Mouse (Mus musculus) CH12.LX (cell line): ENCODE measurements around the gene Klf8. TPM values are rescaled to one million over a fixed set of nuclear protein-coding genes. Genes with fewer than 3 reads are reported as not detected.
"Not testable (repeated sequence)": the region's sequence is repeated elsewhere in the genome, so short reads cannot be mapped to it uniquely, and the experiment has no call there.

Source experiments
- DNase-seq: peaks from one replicate; pipeline ENCODE4 v3.0.0-alpha.2; 2013; ENCODE audit errors: extremely low read depth
- H3K27ac ChIP-seq: 2 replicates; pipeline ENCODE4 v1.5.1; 2012; ENCODE audit warnings: low read depth, mild to moderate bottlenecking, control low read depth, moderate library complexity; ENCODE audit not compliant: insufficient read depth
- H3K27me3 ChIP-seq: replicated peaks from 2 replicates; pipeline ENCODE3; 2012; ENCODE audit warnings: inconsistent platforms
- H3K36me3 ChIP-seq, 2 experiments: replicated peaks in 1 of 2; 2 replicates each; pipeline versions ENCODE3 to v1.6.1; 2012; ENCODE audit warnings: inconsistent platforms in 1 of 2, low read length in 1 of 2, mild to moderate bottlenecking in 1 of 2, mixed read lengths in 1 of 2, moderate library complexity in 1 of 2; ENCODE audit not compliant: control insufficient read depth in 1 of 2, insufficient read depth in 1 of 2
- H3K4me1 ChIP-seq, 2 experiments: 2 replicates each; pipeline ENCODE4 v1.6.1; 2012; ENCODE audit warnings: inconsistent platforms in 1 of 2, moderate library complexity in 1 of 2; ENCODE audit not compliant: insufficient read depth in 2 of 2, control insufficient read depth in 1 of 2
- H3K4me2 ChIP-seq: 2 replicates; pipeline ENCODE4 v1.6.1; 2012; ENCODE audit warnings: low read depth, mild to moderate bottlenecking, control low read depth; ENCODE audit not compliant: poor library complexity, insufficient read depth, severe bottlenecking
- H3K4me3 ChIP-seq, 3 experiments: fragments of 150-350 bp in 1 of 3; sonication (generic) in 1 of 3; replicated peaks in 1 of 3; 2 replicates each; pipeline versions ENCODE3 to v1.5.1; 2011 to 2012; ENCODE audit warnings: low read depth in 2 of 3, low read length in 2 of 3, mild to moderate bottlenecking in 2 of 3, moderate library complexity in 2 of 3, control low read depth in 1 of 3, improper control_type of control experiment in 1 of 3, inconsistent platforms in 1 of 3, mixed read lengths in 1 of 3; ENCODE audit not compliant: poor library complexity in 1 of 3
- H3K79me2 ChIP-seq: replicated peaks from 2 replicates; pipeline ENCODE4 v1.6.1; 2012; ENCODE audit warnings: mild to moderate bottlenecking, moderate library complexity; ENCODE audit not compliant: control insufficient read depth, poor library complexity, insufficient read depth, severe bottlenecking; ENCODE audit errors: extremely low read depth
- H3K9ac ChIP-seq: 2 replicates; pipeline ENCODE4 v1.6.1; 2012; ENCODE audit warnings: low read depth, mild to moderate bottlenecking, control low read depth, moderate library complexity; ENCODE audit not compliant: insufficient read depth
- H3K9me3 ChIP-seq: replicated peaks from 2 replicates; pipeline ENCODE3; 2012; ENCODE audit warnings: low read length, inconsistent platforms, mixed read lengths
- BHLHE40 ChIP-seq: IDR thresholded peaks from 2 replicates; pipeline ENCODE4 v1.6.1; 2011; ENCODE audit warnings: mild to moderate bottlenecking, low read depth, low read length, improper control_type of control experiment
- CTCF ChIP-seq, 2 experiments: IDR thresholded peaks in 1 of 2; conservative IDR thresholded peaks in 1 of 2; 2 replicates each; pipeline ENCODE4 v1.5.1; 2011 to 2012; ENCODE audit warnings: low read depth in 2 of 2, low read length in 2 of 2, improper control_type of control experiment in 1 of 2, inconsistent platforms in 1 of 2, mild to moderate bottlenecking in 1 of 2, moderate library complexity in 1 of 2
- ELF1 ChIP-seq: IDR thresholded peaks from 2 replicates; pipeline ENCODE4 v1.6.1; 2014; ENCODE audit warnings: low read depth, mild to moderate bottlenecking, inconsistent platforms, low read length, improper control_type of control experiment
- GABPA ChIP-seq: IDR thresholded peaks from 2 replicates; pipeline ENCODE4 v1.6.1; 2012; ENCODE audit warnings: low read depth, low read length, improper control_type of control experiment, inconsistent platforms; ENCODE audit not compliant: insufficient replicate concordance
- HCFC1 ChIP-seq: IDR thresholded peaks from 2 replicates; pipeline ENCODE4 v1.6.1; 2012; ENCODE audit warnings: low read depth, mild to moderate bottlenecking, inconsistent platforms, low read length, improper control_type of control experiment
- JUN ChIP-seq: IDR thresholded peaks from 2 replicates; pipeline ENCODE4 v1.6.1; 2011; ENCODE audit warnings: low read depth, mild to moderate bottlenecking, low read length, improper control_type of control experiment, moderate library complexity; ENCODE audit not compliant: insufficient read depth
- JUND ChIP-seq: conservative IDR thresholded peaks from 2 replicates; pipeline ENCODE4 v1.6.1; 2011; ENCODE audit warnings: low read depth, low read length, improper control_type of control experiment
- KAT2A ChIP-seq: IDR thresholded peaks from 2 replicates; pipeline ENCODE4 v1.6.1; 2012; ENCODE audit warnings: low read length, improper control_type of control experiment, inconsistent platforms; ENCODE audit not compliant: insufficient replicate concordance
- MAX ChIP-seq: IDR thresholded peaks from 2 replicates; pipeline ENCODE4 v1.6.1; 2011; ENCODE audit warnings: low read length, improper control_type of control experiment
- MEF2A ChIP-seq: IDR thresholded peaks from 2 replicates; pipeline ENCODE4 v1.6.1; 2014; ENCODE audit warnings: low read depth, mild to moderate bottlenecking, inconsistent platforms, low read length, improper control_type of control experiment, borderline replicate concordance
- MYC ChIP-seq: IDR thresholded peaks from 2 replicates; pipeline ENCODE4 v1.6.1; 2011; ENCODE audit warnings: low read depth, mild to moderate bottlenecking, improper control_type of control experiment, low read length
- NRF1 ChIP-seq: IDR thresholded peaks from 2 replicates; pipeline ENCODE4 v1.6.1; 2014; ENCODE audit warnings: low read depth, mild to moderate bottlenecking, inconsistent platforms, low read length, improper control_type of control experiment, moderate library complexity
- POLR2AphosphoS2 ChIP-seq: IDR thresholded peaks from 2 replicates; pipeline ENCODE4 v1.6.1; 2011; ENCODE audit warnings: low read depth, low read length, improper control_type of control experiment
- RCOR1 ChIP-seq: conservative IDR thresholded peaks from 2 replicates; pipeline ENCODE4 v1.6.1; 2012; ENCODE audit warnings: low read depth, mild to moderate bottlenecking, inconsistent platforms, low read length, improper control_type of control experiment
- SMC3 ChIP-seq: IDR thresholded peaks from 2 replicates; pipeline ENCODE4 v1.6.1; 2011; ENCODE audit warnings: low read depth, low read length, improper control_type of control experiment
- TBP ChIP-seq: conservative IDR thresholded peaks from 2 replicates; pipeline ENCODE4 v1.6.1; 2011; ENCODE audit warnings: low read depth, low read length, improper control_type of control experiment
- UBTF ChIP-seq: IDR thresholded peaks from 2 replicates; pipeline ENCODE4 v1.6.1; 2012; ENCODE audit warnings: low read depth, mild to moderate bottlenecking, inconsistent platforms, low read length, improper control_type of control experiment, moderate library complexity
- USF1 ChIP-seq: IDR thresholded peaks from 2 replicates; pipeline ENCODE4 v1.6.1; 2014; ENCODE audit warnings: low read depth, mild to moderate bottlenecking, inconsistent platforms, low read length, improper control_type of control experiment
- USF2 ChIP-seq: conservative IDR thresholded peaks from 2 replicates; pipeline ENCODE4 v1.6.1; 2011; ENCODE audit warnings: low read depth, low read length, improper control_type of control experiment
- ZC3H11A ChIP-seq: IDR thresholded peaks from 2 replicates; pipeline ENCODE4 v1.6.1; 2012; ENCODE audit warnings: low read depth, mild to moderate bottlenecking, inconsistent platforms, low read length, improper control_type of control experiment
- ZMIZ1 ChIP-seq: IDR thresholded peaks from 2 replicates; pipeline ENCODE4 v1.6.1; 2012; ENCODE audit warnings: low read depth, mild to moderate bottlenecking, inconsistent platforms, low read length, improper control_type of control experiment
- ZNF384 ChIP-seq: IDR thresholded peaks from 2 replicates; pipeline ENCODE4 v1.6.1; 2012; ENCODE audit warnings: low read depth, low read length, improper control_type of control experiment, inconsistent platforms
- dilution Hi-C: fragments of 300-500 bp; cut with MboI; formaldehyde crosslinking; loops from 2 replicates; pipeline ENCODE4 v1.14.3; 2020; ENCODE audit warnings: low sequenced_read_pairs; ENCODE audit not compliant: extremely low pct_unique_long_range_greater_than_20kb, extremely low pct_ligation_motif_present
- in situ Hi-C: fragments of 300-500 bp; cut with MboI; formaldehyde crosslinking; loops from 3 replicates; pipeline ENCODE4 v1.14.3; 2019; ENCODE audit warnings: low sequenced_read_pairs, low pct_ligation_motif_present, low pct_unique_long_range_greater_than_20kb, mixed read lengths
- polyA plus RNA-seq: library from polyadenylated mRNA; unstranded; fragments of >175 nt; gene quantifications from 2 replicates; pipeline ENCODE4 v1.2.1, GENCODE M21; 2012; ENCODE audit warnings: low read depth; ENCODE audit not compliant: insufficient read length
- total RNA-seq, 2 experiments: library from RNA; depleted of rRNA; stranded (reverse); fragments of 300-350 nt in 1 of 2; fragments of >200 nt in 1 of 2; gene quantifications; 2 replicates each; pipeline ENCODE4 v1.2.3; 2012 to 2014

Gene Klf8
- total and polyA plus RNA-seq, 3 experiments: 0.13 to 1.0 (median 0.75) TPM

DNA sequence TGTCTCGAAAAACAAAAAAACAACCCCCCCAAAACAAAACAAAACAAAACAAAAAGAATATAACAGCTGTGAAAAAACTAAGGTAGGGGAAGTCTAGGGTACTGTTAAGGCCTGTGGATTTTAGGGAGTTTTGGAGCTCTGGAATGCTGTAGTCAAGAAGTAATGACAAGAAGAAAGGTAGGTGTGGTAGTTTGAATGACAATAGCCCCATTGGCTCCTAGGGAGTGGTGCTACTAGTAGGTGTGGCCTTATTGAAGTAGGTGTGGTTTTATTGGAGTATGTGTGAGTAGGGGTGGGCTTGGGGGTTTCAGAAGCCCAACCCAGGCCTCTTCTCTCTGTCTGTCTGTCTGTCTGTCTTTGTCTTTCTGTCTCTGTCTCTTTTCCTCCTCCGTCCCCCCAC is 44.9 kb downstream of the Klf8 start:
- no peak overlapping the region for H3K4me3 ChIP-seq
- H3K36me3 ChIP-seq: no peaks in the 10 kb centered on the region
- no peak overlapping the region for H3K27ac ChIP-seq
- in situ Hi-C loops (no loop called here), dilution Hi-C loops (no loop called here)
- H3K27me3 ChIP-seq: no peaks in the 10 kb centered on the region
- no peak overlapping the region for H3K4me2 ChIP-seq
- H3K9ac ChIP-seq: no peak overlapping the region
- no peak for DNase-seq
- H3K9me3 ChIP-seq: no peaks in the 10 kb centered on the region
- H3K4me1 ChIP-seq: no peaks in the 10 kb centered on the region
- no peak for TF ChIP-seq ZC3H11A
- TF ChIP-seq MYC: no peak
- no peak for TF ChIP-seq UBTF
- no peak for TF ChIP-seq GABPA
- no peak for TF ChIP-seq JUND
- no peak for TF ChIP-seq ELF1
- TF ChIP-seq MEF2A: no peak
- no peak for TF ChIP-seq RCOR1
- no peak for TF ChIP-seq ZMIZ1
- TF ChIP-seq USF2: no peak
- no peaks in the 10 kb centered on the region for H3K79me2 ChIP-seq

DNA sequence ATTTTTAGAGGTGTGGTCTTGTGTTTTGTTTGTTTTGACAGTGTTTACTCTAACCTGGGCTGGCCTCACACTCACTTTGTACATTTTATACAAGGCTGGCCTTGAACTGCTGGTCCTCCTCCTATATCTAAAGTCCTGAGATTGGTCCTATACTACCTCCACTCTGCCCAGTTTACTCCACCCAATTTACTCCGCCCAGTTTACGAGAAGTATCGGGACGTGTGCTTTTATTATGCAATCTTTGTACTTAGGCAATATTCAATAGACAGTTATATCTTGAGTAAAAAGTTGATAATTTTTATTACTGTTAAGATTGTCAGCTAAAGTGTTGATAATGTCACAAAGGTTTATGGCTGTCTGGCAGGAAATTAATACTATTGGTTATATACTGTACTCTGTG is 74.1 kb downstream of the Klf8 start:
- H3K9ac ChIP-seq: no peak overlapping the region
- no peak overlapping the region for H3K4me3 ChIP-seq
- H3K79me2 ChIP-seq: no peaks in the 10 kb centered on the region
- no peak overlapping the region for H3K27ac ChIP-seq
- dilution Hi-C loops: no loop called here
- no peak overlapping the region for H3K4me2 ChIP-seq
- no peaks in the 10 kb centered on the region for H3K4me1 ChIP-seq
- in situ Hi-C loops: no loop called here
- no peaks in the 10 kb centered on the region for H3K27me3 ChIP-seq
- TF ChIP-seq MYC: no peak
- no peaks in the 10 kb centered on the region for H3K36me3 ChIP-seq
- H3K9me3 ChIP-seq: no peaks in the 10 kb centered on the region
- no peak for DNase-seq

DNA sequence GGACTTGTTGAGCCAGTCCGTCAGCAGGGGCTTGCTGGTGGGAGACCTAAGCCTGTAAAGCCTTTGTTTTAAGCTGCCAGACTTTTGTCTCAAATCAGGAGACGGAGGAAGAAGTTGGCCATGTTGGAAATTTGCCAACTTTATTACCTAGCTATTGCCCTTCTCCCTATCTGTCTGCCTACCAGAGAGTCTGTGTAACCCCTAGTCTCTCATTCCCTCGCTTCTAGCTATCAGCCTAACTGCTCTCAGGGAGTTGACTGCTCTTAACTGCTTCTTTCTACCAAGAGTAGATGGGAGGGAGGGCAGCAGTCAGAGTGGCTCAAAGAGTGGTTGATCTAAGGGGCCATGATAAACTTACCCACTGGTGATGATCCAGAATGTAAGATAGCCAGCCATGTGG is 85.8 kb downstream of the Klf8 start:
- no peak overlapping the region for H3K4me2 ChIP-seq
- no peak for DNase-seq
- TF ChIP-seq SMC3: no peak
- TF ChIP-seq KAT2A: no peak
- TF ChIP-seq CTCF (conservative IDR thresholded peaks at IDR 0.05 in 1 of 2, IDR thresholded peaks at IDR 0.05 in 1 of 2; ENCODE audit: low read depth in 2 of 2, low read length in 2 of 2): no peak
- no peak for TF ChIP-seq POLR2AphosphoS2
- no peak for TF ChIP-seq BHLHE40
- no peak for TF ChIP-seq JUN
- TF ChIP-seq USF1: no peak
- TF ChIP-seq RCOR1: no peak
- no peak for TF ChIP-seq TBP
- TF ChIP-seq HCFC1: no peak
- no peak for TF ChIP-seq ELF1
- TF ChIP-seq NRF1: no peak
- TF ChIP-seq MAX: no peak
- TF ChIP-seq ZNF384: no peak
- dilution Hi-C loops (no loop called here), in situ Hi-C loops (no loop called here)
- no peak overlapping the region for H3K9ac ChIP-seq
- no peaks in the 10 kb centered on the region for H3K27me3 ChIP-seq
- no peaks in the 10 kb centered on the region for H3K4me1 ChIP-seq
- no peak overlapping the region for H3K4me3 ChIP-seq
- H3K27ac ChIP-seq: no peak overlapping the region
- no peaks in the 10 kb centered on the region for H3K36me3 ChIP-seq
- H3K9me3 ChIP-seq: no peaks in the 10 kb centered on the region
- H3K79me2 ChIP-seq: no peaks in the 10 kb centered on the region

DNA sequence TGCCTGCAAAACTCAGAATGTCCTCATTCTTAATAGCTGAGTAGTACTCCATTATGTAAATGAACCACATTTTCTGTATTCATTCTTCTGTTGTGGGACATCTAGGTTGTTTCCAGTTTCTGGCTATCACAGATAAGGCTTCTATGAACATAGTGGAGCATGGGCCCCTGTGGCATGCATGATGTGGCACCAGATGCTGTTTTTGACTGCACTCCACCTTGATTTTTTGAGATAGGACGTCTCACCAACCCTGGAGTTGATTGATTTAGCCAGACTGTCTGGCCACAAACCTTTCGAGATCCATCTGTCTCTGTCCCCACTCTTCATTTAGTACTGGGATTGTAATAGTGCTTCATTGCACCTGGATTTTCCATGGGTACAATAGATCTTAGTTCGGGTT is 96.9 kb downstream of the Klf8 start:
- H3K4me1 ChIP-seq, H3K9ac ChIP-seq, dilution Hi-C loops, H3K36me3 ChIP-seq, H3K9me3 ChIP-seq, H3K79me2 ChIP-seq, H3K27ac ChIP-seq, H3K4me2 ChIP-seq, DNase-seq, H3K27me3 ChIP-seq, H3K4me3 ChIP-seq, in situ Hi-C loops: not testable (repeated sequence)
